Mouse (Mus musculus) urinary bladder, postnatal 10 days (tissue): ENCODE results near the gene Ism2.
"Not testable (repeated sequence)": the region's sequence is repeated elsewhere in the genome, so short reads cannot be mapped to it uniquely, and the experiment has no call there.

ENCODE experiments used
- DNase-seq: peaks from one replicate; pipeline ENCODE4 v3.0.0; 2022; ENCODE audit warnings: low spot score

Gene Ism2

DNA sequence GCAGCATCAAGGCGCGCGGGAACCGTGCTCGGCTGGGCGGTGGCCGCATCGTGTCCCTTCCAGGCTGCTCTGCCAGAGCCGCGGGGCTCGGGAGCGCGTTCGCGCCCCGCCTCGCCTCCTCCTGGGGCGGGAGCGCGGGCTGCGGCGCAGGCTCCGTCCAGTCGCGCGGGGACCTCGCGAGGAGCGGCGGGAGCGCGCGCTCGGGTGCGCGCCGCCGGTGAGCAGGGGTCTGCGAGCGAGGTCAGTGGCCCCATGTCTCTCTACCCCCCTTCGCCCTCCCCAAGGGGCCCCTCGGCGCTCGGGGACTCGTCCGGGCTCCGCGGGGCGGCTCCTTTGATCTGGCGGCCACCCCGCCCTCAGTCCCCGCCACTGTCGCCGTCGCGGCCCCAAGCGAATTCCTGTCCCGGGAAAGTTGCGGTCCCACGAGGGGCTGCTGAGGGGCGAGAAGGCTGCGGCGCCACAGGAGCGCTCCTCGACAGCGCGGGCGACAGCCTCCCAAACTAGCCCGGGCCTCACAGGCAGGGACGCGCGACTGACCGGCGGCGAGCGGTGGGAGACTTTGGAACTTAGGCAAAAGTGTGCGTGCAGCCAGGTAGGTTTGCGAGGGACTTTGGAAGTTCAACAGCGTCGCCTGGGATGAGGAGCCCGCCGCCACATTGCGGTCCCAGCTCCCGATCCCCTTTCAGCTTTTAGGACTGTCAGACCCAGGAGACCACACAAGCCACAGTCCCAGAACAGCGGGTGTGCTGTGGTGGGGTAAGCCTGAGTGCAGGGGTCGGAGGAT lies at the start of gene Ism2:
Gene Ism2, minus strand, starts transcription at position 49 of the 784 bp plus-strand sequence.
- DNase-seq: no peak

DNA sequence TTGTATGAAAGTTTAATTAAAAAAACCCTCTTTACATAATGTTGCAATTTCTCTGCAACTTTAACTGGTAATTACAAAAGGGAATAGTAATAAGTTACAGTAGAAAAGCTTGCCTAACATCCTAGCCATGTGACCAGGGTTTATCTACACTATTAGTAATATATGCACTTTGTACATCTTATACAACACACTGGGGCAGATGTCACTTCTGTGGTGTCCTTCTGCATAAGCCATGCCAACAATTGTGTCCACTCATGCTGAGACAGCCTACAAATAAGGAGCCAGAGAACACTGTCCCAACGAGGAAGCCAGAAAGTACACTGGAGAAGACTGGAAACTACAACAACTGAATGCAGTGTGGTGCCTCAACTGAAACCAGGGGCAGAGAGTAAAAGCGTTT lies 48.5 kb upstream of the Ism2 start:
- DNase-seq: no peak

DNA sequence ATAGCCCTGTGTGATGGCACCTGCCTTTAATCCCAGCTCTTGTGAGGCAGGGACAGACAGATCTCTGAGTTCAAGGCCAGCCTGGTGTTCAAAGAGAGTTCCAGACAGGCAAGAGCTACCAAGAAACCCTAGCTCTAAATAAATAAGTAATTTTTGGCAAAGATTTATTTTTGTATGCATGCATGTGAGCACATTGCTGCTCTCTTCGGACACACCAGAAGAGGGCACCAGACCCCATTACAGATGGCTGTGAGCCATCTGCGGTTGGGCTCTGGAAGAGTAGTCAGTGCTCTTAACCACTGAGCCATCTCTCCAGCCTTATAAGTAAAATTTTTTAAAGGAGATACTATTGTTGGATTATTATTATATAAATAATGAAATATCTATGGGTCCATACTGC lies 48.0 kb upstream of the Ism2 start:
- no peak for DNase-seq

DNA sequence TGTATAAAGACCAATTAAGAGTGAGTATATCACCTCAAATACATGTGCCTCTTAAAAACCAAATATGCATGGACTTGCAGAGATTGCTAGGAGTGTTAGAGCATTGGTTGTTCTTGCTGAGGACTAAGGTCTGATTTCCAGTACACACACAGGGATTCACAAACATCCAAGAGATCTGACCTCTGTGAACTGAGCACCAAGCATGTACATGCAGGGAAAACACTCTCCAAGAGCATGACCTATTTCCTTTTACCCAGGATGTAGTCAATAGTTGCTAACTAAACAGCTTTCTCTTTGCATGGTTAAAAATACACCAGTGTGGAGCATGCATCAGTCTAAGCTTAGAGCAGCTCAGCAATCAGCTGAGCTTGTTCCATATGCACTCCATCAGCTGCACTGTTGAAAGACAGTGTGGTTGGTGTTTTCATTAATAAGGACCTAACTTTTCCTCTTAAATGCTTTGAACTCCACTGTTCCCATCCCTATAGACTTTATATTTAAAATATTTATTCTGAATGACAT lies 43.6 kb upstream of the Ism2 start:
- no peak for DNase-seq

DNA sequence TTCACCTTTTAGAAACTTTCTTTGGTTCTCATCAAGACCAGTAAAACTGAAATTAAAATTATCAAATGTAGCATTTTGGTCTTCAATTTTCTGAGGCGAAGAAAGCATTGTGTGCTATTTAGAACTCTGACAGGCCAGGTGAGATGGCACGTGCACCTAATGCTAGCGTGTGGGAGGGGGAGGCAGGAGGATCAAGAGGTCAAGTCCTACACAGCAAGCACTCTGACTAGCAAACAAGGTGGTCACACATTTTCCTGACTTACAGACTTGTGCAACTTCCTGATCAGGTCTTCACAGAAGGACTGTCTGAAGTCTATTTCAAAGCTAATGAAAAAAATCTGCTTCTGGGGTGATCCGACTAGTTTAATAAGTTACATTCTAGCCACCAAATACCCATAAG lies 38.6 kb upstream of the Ism2 start:
- no peak for DNase-seq

DNA sequence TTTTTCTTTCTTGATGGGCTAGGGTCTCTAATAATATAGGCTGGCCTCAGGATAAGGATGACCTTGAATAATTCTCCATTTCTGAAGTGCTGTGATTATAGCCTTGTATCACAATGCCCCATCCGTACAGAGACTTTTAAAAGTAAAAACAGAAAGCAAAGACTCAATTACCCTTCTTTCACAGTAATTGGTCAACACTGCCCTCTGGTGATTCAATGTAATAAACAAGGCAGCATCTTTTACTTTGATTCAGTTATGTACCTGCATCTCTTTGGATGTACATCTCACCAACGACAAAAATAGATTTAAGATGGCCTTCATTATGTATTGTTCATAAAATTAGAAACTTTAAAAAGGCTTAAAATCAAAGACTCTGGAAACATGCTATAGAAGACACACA lies 35.4 kb upstream of the Ism2 start:
- no peak for DNase-seq

DNA sequence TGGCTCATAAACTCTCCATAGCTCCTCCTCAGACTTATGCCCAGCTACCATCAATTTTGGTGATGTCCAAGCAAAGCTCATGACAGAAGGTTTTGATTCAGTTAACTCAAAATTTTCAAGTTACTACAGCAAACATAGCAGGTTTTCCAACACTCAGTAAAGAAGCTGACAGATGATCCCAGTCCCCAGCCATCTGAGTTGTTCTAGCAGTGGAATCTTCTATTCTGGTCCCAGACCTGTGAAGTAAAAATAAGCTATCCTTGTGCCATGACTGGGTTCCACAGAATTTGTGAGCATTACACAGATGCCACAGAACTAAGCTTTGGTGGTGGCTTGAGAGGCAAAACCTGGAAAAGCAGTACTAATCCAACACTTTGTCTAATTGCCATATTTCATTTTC lies 34.3 kb upstream of the Ism2 start:
- DNase-seq: no peak

DNA sequence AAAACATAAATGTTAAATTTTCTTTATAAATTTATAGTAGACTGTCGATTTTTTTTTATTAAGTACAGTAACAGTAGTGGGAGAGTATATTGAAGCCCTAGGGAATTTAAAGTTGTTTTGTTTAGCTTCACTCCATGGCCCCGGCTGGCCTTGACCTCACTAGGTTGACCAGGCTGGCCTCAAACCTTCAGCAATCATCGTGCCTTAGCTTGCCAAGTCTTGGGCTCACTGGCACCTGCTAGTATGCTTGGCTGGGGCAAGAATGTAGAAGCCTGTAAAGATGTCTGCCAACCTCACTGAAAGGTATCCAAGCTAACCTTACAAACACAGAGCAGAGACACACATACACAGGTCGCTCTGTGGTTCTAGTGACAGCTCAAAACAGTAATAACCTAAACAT lies 33.0 kb upstream of the Ism2 start:
- no peak for DNase-seq

DNA sequence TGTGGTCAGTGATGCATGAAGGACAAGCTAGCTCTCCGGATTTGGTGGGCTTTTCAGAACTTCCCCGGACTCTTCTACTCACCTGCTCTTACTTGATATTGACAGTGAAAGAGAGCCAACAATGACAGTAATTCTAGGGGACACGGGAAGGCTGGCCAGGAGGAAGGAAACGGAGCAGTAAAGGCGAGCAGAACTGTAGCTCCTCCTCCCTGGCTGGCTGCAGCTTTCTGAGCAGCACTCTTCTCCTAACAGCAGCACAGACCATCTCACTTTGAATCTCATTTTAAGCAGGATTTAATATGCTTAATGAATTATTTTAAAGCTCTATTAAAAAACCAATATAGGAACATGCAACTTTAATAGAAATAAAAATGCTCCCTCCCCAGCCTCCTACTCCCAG lies 32.4 kb upstream of the Ism2 start:
- DNase-seq: no peak

DNA sequence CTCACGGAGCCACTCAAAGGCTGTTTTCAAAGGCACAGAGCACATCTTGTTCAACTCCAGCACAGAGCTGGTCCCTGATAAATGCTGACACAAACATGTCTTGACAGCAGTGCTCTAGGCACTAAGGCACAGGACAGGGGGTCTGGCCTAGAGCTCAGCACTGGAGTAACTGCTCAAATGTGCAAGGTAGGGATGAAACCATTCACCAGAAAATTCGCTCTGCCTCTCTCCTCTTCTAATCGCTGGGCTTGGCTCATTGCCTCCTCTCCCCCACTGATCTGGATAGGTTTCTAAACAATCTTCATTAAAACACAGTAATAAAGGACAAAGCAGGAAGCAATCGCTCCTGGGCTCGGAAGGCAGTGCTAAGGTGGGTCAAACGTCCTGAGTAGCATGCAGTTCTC lies 31.6 kb upstream of the Ism2 start:
- no peak for DNase-seq

DNA sequence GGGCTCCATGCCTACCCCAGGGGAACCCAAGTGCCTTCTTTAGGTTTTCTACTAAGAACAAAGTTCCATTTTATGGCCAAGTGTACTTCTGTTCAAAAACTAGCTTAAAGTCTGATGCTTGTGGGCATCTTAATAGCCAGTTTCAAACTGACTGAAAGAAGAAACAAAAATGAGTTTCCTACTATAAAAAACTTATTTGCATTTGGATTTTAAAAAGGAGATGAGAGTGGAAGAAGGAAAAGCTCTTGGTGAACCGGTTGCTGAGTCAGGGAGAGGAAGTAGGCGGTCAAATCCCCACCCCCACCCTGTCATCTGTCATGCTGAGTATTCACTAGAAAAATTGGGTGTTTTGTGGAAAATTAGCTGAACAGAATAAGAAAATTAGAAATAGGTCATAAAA lies 30.7 kb upstream of the Ism2 start:
- no peak for DNase-seq

DNA sequence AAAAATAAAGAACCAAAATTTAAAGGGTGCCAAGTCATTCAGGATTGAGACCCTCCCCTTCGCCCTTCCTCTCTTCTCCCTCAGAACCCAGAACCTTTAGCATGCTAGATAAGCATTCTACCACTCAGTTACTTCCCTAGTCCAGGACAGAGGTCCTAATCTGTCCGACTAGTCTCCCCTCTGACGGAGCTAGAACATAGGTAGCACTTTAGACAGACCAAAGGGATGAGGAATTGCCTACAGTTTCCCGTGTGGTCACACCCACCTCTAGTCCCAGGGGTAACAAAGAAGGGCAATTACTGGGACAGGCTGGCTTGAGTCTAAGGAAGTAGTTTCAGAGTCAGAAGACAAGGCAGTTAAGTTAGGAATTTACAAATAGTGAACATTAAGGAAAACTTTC lies 28.5 kb upstream of the Ism2 start:
- no peak for DNase-seq

DNA sequence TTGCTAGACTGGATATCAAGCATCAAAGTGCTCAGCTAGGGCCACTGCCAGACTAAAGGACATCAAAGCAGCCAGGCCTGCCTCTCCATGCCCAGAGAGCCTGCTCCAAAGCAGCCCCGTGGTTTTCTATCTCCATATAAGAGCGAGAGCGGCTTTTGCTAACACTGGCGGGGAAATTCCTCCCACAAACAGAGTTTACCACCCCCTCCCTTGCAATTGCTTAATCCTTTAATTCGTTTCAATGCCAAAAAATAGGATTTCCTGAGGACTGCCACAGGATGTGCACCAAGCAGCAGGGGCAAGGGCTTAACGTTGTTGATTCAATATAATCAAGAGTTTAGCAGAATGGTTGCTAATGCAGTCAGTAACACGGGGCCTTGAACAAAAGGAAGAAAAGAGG lies 28.1 kb upstream of the Ism2 start:
- no peak for DNase-seq

DNA sequence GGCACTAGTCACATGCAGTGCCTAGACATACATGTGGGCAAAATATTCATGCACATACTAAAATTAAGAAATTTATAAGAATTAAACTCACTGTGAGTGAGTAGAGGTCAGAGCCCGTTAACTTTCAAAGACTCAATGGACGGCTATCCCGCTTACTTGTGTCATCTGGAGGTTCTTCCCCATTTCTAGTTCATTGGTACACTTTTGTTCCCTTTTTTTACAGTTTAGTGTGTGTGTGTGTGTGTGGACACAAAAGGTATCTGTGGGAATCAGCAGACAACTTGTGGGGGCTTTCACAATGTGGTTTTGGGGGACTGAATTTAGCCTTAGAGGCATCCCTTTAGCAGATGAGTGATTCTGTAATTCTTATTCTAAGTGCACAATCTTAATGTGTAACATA lies 25.9 kb upstream of the Ism2 start:
- no peak for DNase-seq

DNA sequence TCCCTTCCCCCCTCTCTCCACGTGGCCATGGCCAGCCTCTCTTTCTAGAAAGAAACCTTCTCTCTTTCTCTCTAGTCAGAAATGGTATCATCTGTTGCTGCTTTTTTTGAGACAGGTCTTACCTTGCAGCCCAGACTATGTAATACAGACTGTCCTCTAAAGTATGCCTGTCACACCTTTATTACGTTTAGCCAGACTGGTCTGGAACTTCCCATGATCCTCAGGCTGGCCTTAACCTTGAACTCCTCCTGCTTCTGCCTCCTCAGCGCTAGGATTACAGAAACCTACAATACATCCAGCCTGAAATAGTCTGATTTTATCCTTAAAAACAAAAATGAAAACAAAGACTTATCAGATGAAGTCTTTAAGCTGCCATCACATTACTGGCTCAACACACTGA lies 19.7 kb upstream of the Ism2 start:
- no peak for DNase-seq

DNA sequence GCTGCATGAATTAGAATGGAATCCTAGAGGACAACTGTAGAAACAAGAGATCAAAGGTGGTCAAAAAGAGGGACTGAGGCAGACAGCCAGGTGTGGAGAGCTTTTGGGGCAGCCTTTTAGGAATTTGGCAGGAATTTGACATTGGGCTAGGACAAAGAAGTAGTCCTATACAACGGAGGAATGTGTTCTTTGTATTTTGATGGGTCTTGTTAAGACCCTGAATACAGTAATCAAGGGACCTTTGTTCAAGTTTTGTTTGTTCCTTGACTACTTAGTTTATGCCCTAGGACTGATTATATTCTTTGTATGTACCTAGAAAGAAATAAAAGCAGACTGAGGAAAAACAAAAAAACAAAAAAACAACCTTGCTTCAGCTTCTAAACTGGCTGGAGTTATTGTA lies 18.4 kb upstream of the Ism2 start:
- no peak for DNase-seq

DNA sequence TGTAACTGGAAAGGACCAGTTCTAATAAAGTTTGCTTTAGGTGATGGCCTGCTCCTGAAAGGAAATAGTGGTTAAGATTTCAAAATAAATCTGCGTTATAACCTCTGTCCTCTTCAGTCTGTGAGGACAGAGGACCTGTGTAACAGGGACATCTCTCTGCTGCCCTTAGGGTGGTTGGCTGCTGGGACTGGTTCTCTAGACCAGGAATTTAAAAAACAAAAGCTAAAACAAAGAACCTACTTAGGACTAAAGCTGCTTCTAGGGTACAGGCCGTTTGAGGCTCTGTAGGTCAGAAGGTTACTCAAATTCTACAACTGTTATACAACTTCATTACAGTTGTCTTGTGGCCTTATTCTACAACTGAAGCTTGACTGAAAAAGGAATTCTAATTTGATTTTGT lies 13.6 kb upstream of the Ism2 start:
- no peak for DNase-seq

DNA sequence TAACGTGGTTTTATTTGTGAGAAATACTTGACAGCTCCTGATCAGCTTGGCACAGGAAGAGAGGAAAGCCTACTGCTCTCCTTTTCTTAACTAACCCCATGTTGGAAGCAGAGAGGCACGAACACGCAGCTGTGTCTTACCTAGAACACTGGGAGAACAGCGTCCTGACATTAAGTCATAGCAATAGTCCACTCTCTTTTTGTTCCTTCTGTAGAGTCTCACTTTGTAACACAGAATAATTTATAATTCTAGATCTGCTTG lies 7.0 kb upstream of the Ism2 start:
- DNase-seq: not testable (repeated sequence)

DNA sequence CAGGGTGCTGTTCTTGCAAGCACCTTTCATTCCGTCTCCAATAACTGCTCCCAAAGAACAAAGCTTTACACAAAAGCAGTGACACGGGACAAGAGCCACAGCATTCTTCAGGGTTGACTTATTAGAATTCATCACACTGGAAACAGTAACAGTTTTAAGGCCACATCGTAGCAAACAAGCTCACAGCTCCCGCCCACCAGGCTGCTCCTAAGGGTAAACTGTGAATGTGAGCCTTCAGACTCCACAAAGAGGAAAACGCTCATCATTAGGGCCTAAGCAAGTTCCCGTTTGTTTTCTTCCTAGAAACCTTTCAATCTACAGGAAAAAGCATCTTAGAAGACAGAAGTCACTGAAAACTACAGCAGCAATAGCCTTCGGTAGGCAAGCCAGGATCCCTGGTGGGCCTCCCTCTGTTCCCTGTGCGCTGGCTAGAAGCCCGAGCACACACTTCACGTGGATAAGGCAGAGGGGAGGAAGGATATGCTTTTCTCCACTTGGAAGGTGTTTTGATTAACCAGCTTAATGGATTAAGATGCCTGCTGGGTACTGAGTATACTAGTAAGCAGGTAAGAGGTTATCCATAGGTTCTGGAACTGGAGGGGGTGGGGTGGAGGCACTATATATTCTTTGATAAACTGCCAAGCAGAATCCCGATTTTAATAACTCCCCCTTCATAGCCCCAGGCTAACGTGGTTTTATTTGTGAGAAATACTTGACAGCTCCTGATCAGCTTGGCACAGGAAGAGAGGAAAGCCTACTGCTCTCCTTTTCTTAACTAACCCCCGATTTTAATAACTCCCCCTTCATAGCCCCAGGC lies 6.5 kb upstream of the Ism2 start:
- DNase-seq: no peak

DNA sequence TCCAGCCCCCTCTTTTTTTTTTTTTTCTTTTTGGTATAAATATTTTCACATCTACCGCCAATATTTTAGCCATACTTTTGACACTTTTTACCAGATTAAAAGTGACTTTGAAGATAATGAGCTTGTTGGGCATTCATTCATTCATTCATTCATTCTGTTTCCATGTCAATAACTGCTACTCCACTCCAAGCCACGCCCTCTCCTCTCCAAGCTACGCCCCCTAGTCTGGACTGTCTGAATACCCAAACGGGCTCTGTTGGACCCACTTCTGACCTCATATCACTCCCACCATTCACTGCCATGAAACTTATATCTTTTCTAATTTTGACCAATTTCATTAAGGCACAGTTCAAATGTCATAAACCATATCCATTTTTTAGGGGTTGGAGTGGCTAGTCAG lies 1.7 kb upstream of the Ism2 start:
- DNase-seq: no peak

DNA sequence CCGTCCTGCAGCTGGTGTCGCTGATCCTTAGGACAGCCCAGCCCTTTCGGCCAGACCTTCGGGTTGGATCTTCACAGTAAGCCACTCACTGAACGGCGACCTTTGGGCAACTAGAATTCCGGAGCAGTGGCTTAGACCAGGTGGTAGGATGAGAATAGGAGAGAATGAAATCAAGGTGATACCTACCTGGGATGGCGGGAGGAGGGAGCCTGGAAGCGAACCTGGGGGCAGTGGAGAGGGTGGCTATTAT lies 861 bp upstream of the Ism2 start:
- no peak for DNase-seq

DNA sequence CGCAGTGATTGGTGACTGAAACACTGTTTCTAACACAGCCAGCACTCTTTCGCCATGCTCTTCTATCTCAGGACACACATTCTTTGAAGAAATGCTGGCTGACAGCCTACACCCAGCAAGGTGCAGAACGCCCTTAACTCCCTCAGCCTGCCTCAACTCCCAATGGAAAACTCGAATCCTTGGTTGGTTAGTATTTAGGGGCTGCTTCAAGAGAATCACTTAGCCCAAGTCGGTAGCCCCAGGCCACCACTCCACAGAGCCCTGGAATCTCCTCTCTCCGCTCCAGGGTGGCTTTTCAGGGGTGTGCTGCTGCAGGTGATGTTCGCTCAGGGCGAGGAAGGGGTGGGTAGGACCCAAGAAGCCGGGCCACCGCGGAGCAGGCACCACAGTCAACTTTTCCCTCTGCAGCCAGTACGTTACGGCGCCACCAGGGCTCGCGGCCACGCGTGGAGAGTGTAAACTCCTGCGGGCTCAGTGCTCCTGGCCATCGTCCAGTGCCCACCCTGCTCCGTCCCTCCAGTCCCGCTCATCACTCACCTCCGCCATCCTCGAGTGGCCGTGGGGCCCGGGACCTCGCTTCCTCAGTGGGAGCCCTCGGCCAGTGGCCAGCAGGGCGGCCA lies 358 bp downstream of the Ism2 start:
- no peak for DNase-seq

DNA sequence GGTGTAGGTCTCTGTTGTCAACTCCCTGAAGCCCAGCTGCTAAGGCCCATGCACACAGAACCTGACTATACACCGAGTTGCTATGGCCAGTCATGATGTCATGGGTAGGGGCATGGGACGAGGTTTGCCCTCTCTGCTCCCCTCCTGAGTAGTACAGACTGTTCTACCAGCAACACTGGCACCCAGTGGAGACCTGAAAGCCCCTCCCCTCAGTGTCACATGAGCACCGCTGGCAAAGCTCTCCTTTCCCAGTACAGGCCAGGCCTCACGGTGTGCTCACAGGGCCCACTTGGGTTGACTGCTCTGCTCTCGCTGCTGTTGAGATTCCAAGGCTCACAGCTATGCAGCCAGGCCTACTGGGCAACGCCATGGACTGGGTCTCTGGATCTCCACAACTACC lies 5.6 kb downstream of the Ism2 start:
- no peak for DNase-seq

DNA sequence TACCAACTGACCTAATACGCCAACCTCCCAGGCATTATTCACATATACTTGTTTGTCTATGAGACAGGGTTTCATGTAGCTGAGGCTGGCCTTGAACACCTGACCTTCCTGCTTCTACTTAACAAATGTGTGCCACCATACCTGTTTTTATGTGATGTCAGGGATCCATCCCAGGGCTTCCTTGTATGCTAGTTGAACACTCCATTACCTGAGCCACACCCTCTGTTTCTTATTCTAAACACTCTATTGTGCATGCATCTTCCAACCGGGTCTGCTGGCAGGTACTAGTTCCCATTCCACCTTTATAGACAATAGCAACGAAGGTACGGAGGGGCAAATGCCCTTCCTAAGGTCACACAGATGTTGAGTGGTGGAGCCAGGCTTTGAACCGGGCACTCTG lies 10.4 kb downstream of the Ism2 start:
- DNase-seq: no peak
